Mouse (Mus musculus) inflammation-experienced regulatory T-cells (primary cell): ENCODE data around the gene Rbm5. TPM values are rescaled to one million over a fixed set of nuclear protein-coding genes. Genes with fewer than 3 reads are reported as not detected.

ENCODE experiments used
- polyA plus RNA-seq, 2 experiments: library from polyadenylated mRNA; unstranded; fragments of 100-300 nt; shearing (Covaris generic); gene quantifications; one replicate each; pipeline ENCODE4 v1.2.1; 2017

Gene Rbm5
- 100 to 1,000 TPM; 287 to 306 TPM for polyA plus RNA-seq

DNA sequence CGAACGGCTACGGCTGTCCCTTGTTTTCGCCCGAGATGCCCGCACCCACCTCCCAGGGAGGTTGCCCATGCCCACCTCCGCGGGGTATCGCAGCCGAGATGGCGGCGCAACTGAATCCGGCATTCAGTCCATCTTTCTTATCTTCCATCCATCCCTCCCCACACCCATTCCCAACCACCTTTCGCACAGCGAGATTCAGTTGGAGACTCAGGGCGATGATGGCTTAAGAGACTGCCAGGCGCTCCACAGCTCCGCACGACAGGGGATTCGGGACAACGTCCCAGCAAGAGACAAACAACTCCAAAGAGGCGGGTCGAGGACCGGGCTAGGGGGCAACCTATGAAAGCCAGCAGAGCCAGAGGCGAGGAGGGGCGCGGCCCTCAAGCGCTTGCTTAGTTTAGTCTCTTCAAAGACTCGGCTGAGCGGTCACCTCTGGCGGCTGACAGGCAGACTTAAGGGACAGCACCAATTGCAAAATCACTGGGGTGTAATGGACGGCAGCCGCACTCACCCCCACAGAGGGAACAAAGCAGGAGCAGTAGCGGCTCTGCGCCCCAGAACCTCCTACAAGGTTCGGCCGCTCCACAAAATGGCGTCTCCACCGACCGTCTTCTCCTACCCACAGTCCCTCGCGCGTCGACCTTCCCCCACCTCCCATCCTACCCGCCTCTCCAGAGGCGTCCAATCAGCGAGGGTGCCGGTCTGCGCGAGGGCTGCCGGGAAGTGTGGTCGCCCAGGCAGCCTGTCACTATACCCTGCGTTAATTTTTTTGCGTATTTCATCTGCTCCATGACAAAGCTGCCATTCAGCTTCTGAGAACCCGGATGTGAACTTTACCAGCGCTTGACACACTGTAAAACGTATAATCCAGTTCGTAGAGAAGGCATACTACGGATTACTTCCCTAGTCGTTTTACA lies at the start of gene Rbm5:
TSS of gene Rbm5 (minus strand) at position 623 of the 917 bp plus-strand sequence.

DNA sequence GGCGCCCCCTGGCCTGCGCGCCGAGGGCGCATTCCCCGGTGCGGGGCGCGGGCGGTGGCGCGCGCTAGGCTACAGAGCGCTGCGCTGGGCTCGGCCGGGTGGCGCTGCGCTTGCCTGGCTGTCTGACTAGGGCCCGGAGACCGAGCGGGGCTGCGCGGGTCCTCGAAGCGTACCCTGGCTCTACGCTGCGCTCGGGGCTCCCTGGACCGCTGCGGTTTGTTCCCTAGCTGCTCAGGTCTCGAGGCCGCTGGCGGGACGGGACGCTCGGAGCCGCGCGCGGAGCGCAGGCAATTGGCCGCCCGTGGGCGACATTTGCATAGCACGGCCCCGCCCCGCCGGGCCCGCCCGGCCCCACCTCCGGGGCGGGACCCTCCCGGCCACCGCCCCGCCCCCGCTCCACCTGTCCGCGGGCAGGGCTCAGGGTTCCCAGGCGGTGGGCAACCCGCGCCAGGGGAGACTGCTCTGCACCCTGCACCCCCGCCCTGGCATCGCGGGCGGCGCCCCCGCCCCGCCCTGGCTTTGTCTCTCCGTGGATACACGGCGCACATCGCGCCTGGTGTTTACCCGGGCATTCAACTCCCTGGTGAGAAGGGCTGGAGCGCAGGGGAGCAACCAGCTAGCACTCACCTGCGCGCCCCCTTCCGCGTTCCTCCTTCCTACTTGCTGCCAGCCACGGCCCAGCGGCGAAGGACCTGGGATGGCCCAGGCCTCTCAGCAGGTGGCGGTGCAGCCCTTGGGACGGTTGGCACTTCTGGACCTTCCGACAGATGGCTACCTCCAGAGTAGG lies 60.9 kb downstream of the Rbm5 start, which contains the start of gene Sema3f:
TSS of gene Sema3f (minus strand) at position 779 of the 787 bp plus-strand sequence.

Other genes with a start within 250 kb of the Rbm5 start
- gene Tmem115, start 237.1 kb downstream of the Rbm5 start, polyA plus RNA-seq: 10 to 100 TPM; 46.5 to 59.2 TPM
- gene Cyb561d2, start 228.8 kb downstream of the Rbm5 start, polyA plus RNA-seq: 10 to 100 TPM; 58.8 to 71.0 TPM
- gene Nprl2, start 228.8 kb downstream of the Rbm5 start, polyA plus RNA-seq: 10 to 100 TPM; 62.5 to 79.4 TPM
- 1 to 10 TPM; 2.1 to 5.8 TPM for gene Zmynd10, start 223.7 kb downstream of the Rbm5 start, polyA plus RNA-seq
- gene Rassf1, start 219.4 kb downstream of the Rbm5 start, polyA plus RNA-seq: 10 to 100 TPM; 75.1 to 81.3 TPM
- gene Tusc2, start 207.7 kb downstream of the Rbm5 start, polyA plus RNA-seq: 10 to 100 TPM; 50.9 to 54.5 TPM
- gene Hyal2, start 203.1 kb downstream of the Rbm5 start, polyA plus RNA-seq: 10 to 100 TPM in 1 of 2 experiments, 1 to 10 TPM in 1; 8.8 to 13.5 TPM
- 10 to 100 TPM in 1 of 2 experiments, 1 to 10 TPM in 1; 5.5 to 11.3 TPM for gene Hyal1, start 194.1 kb downstream of the Rbm5 start, polyA plus RNA-seq
- 10 to 100 TPM; 12.4 to 18.6 TPM for gene Naa80, start 192.1 kb downstream of the Rbm5 start, polyA plus RNA-seq
- 1 to 10 TPM in 1 of 2 experiments, under 1 TPM in 1; 0.40 to 1.3 TPM for gene Hyal3, start 190.2 kb downstream of the Rbm5 start, polyA plus RNA-seq
- gene Ifrd2, start 183.4 kb downstream of the Rbm5 start, polyA plus RNA-seq: 10 to 100 TPM; 17.5 to 36.3 TPM
- not detected for gene Sema3b, start 161.8 kb downstream of the Rbm5 start, polyA plus RNA-seq
- 100 to 1,000 TPM; 723 to 774 TPM for gene Gnai2, start 135.6 kb downstream of the Rbm5 start, polyA plus RNA-seq
- under 1 TPM in 1 of 2 experiments, not detected in 1; 0.98 TPM for gene Slc38a3, start 101.5 kb downstream of the Rbm5 start, polyA plus RNA-seq
- gene Gnat1, start 91.3 kb downstream of the Rbm5 start, polyA plus RNA-seq: 1 to 10 TPM in 1 of 2 experiments, under 1 TPM in 1; 0.29 to 2.2 TPM
- under 1 TPM; 0.12 TPM for gene Sema3f, start 60.5 kb downstream of the Rbm5 start, polyA plus RNA-seq
- 100 to 1,000 TPM in 1 of 2 experiments, 10 to 100 TPM in 1; 94.7 to 118 TPM for gene Rbm6, start 102.2 kb upstream of the Rbm5 start, polyA plus RNA-seq
- 10 to 100 TPM; 22.2 to 26.6 TPM for gene Mon1a, start 117.2 kb upstream of the Rbm5 start, polyA plus RNA-seq
- 1 to 10 TPM in 1 of 2 experiments, under 1 TPM in 1; 0.17 to 3.5 TPM for gene Mst1r, start 135.9 kb upstream of the Rbm5 start, polyA plus RNA-seq
- not detected for gene Actl11, start 157.5 kb upstream of the Rbm5 start, polyA plus RNA-seq
- 1 to 10 TPM in 1 of 2 experiments, under 1 TPM in 1; 0.12 to 2.5 TPM for gene Camkv, start 164.7 kb upstream of the Rbm5 start, polyA plus RNA-seq
- gene Traip, start 179.1 kb upstream of the Rbm5 start, polyA plus RNA-seq: 1 to 10 TPM; 3.8 to 8.5 TPM
- 100 to 1,000 TPM; 252 to 291 TPM for gene Uba7, start 204.5 kb upstream of the Rbm5 start, polyA plus RNA-seq
- gene Gm20661, start 212.1 kb upstream of the Rbm5 start, polyA plus RNA-seq: under 1 TPM in 1 of 2 experiments, not detected in 1; 0.14 TPM
- gene Inka1, start 214.9 kb upstream of the Rbm5 start, polyA plus RNA-seq: 1 to 10 TPM in 1 of 2 experiments, under 1 TPM in 1; 0.25 to 1.5 TPM
- gene Cdhr4, start 221.5 kb upstream of the Rbm5 start, polyA plus RNA-seq: under 1 TPM; 0.06 to 0.82 TPM
- not detected for gene Gm20662, start 225.4 kb upstream of the Rbm5 start, polyA plus RNA-seq
- gene Ip6k1, start 231.5 kb upstream of the Rbm5 start, polyA plus RNA-seq: 100 to 1,000 TPM; 118 to 147 TPM